Mouse (Mus musculus) lung, embryonic 16.5 days (tissue): ENCODE data around the gene Atp1b1. TPM values are rescaled to one million over a fixed set of nuclear protein-coding genes. Genes with fewer than 3 reads are reported as not detected.

Experiments
- ATAC-seq: fragments of 200-750 bp; cut with Nextera tagmentation; 2 replicates; pipeline ENCODE4 v1.8.0; 2017; ENCODE audit warnings: low read depth, mild to moderate bottlenecking, moderate library complexity
- H3K27ac ChIP-seq: fragments of 300-500 bp; sonication (generic); 2 replicates; pipeline ENCODE4 v1.5.1; 2014; ENCODE audit warnings: mild to moderate bottlenecking, control low read depth, low read length
- H3K27me3 ChIP-seq: fragments of 300-500 bp; sonication (generic); 2 replicates; pipeline ENCODE4 v1.6.1; 2014; ENCODE audit warnings: low read depth, low read length, mixed read lengths; ENCODE audit not compliant: control insufficient read depth, insufficient read depth
- H3K36me3 ChIP-seq: fragments of 300-500 bp; sonication (generic); 2 replicates; pipeline ENCODE4 v1.6.1; 2014; ENCODE audit warnings: low read length; ENCODE audit not compliant: control insufficient read depth, insufficient read depth
- H3K4me1 ChIP-seq: fragments of 300-500 bp; sonication (generic); replicated peaks from 2 replicates; pipeline ENCODE4 v1.6.1; 2014; ENCODE audit warnings: low read length, mixed read lengths; ENCODE audit not compliant: control insufficient read depth, insufficient read depth
- H3K4me2 ChIP-seq: fragments of 300-500 bp; sonication (generic); 2 replicates; pipeline ENCODE4 v1.6.1; 2014; ENCODE audit warnings: low read depth, low read length, control low read depth
- H3K4me3 ChIP-seq: fragments of 300-500 bp; sonication (generic); 2 replicates; pipeline ENCODE4 v1.5.1; 2014; ENCODE audit warnings: mild to moderate bottlenecking, low read length, control low read depth
- H3K9ac ChIP-seq: fragments of 300-500 bp; sonication (generic); 2 replicates; pipeline ENCODE4 v1.6.1; 2014; ENCODE audit warnings: low read length, control low read depth
- H3K9me3 ChIP-seq: fragments of 300-500 bp; sonication (generic); 2 replicates; pipeline ENCODE4 v1.6.1; 2016; ENCODE audit warnings: low read length; ENCODE audit not compliant: control insufficient read depth
- WGBS: fragments of 180-500 bp; shearing (Covaris S2); extraction: QIAGEN DNeasy Blood & Tissue Kit; methylation state at CpG from one replicate; pipeline ENCODE4 v1.1.7; 2014; 5-methylcytosine and 5-hydroxymethylcytosine counted together
- polyA plus RNA-seq: library from polyadenylated mRNA; unstranded; fragments of >200 nt; fragmentation: Nextera tagmentation; extraction: Ambion mirVana; gene quantifications from 2 replicates; pipeline ENCODE4 v1.2.1, GENCODE M21; 2015

Gene Atp1b1
- polyA plus RNA-seq, 1 experiment from 2014 or later = 135 TPM

- Histone ChIP-seq H3K9ac (no peak overlapping the region), H3K27me3 (no peaks in the 10 kb centered on the region), H3K36me3 (peaks cover 3% of the 10 kb centered on the region; the same call in 1 of the 2 replicates), H3K4me3 (no peak overlapping the region), H3K27ac (no peak overlapping the region), H3K4me1 (no peaks in the 10 kb centered on the region), H3K9me3 (peaks cover 3% of the 10 kb centered on the region; the same call in 1 of the 2 replicates), H3K4me2 (no peak overlapping the region)
- no peak for ATAC-seq
- WGBS = 44% methylated on average over 4 of the region's 4 CpGs
These were observed 60.5 kb downstream of the Atp1b1 start for GRCm38 (mm10) chr1:164397672-164398071.

- no peaks in the 10 kb centered on the region for H3K27me3 ChIP-seq
- 83% methylated on average over 6 of the region's 6 CpGs for WGBS
- ATAC-seq = no peak
- H3K4me3 ChIP-seq = no peak overlapping the region
- no peaks in the 10 kb centered on the region for H3K9me3 ChIP-seq
- H3K9ac ChIP-seq = no peak overlapping the region
- no peak overlapping the region for H3K27ac ChIP-seq
- no peaks in the 10 kb centered on the region for H3K36me3 ChIP-seq
- no peak overlapping the region for H3K4me2 ChIP-seq
- no peaks in the 10 kb centered on the region for H3K4me1 ChIP-seq
These were observed 62.9 kb downstream of the Atp1b1 start for GRCm38 (mm10) chr1:164395131-164395780.

GRCm38 (mm10) chr1:164392176-164392575, 66.0 kb downstream of the Atp1b1 start:
- H3K36me3 ChIP-seq = no peaks in the 10 kb centered on the region
- ATAC-seq = no peak
- 50% methylated on average over 3 of the region's 3 CpGs for WGBS
- no peak overlapping the region for H3K4me3 ChIP-seq
- no peaks in the 10 kb centered on the region for H3K9me3 ChIP-seq
- H3K27me3 ChIP-seq = no peaks in the 10 kb centered on the region
- no peak overlapping the region for H3K9ac ChIP-seq
- H3K4me2 ChIP-seq = no peak overlapping the region
- no peaks in the 10 kb centered on the region for H3K4me1 ChIP-seq
- H3K27ac ChIP-seq = no peak overlapping the region

- H3K4me1 ChIP-seq = no peaks in the 10 kb centered on the region
- WGBS = 87% methylated on average over 4 of the region's 4 CpGs
- no peaks in the 10 kb centered on the region for H3K27me3 ChIP-seq
- no peak overlapping the region for H3K9ac ChIP-seq
- no peaks in the 10 kb centered on the region for H3K36me3 ChIP-seq
- no peaks in the 10 kb centered on the region for H3K9me3 ChIP-seq
- no peak for ATAC-seq
- H3K4me2 ChIP-seq = no peak overlapping the region
- no peak overlapping the region for H3K27ac ChIP-seq
- no peak overlapping the region for H3K4me3 ChIP-seq
These were observed 68.4 kb downstream of the Atp1b1 start for GRCm38 (mm10) chr1:164389743-164390142.

Other genes with a start within 250 kb of the Atp1b1 start
- 7.2 and 7.3 TPM in 2 replicates for gene Slc19a2, start 209.3 kb downstream of the Atp1b1 start, polyA plus RNA-seq
- 11.7 and 12.7 TPM in 2 replicates for gene Ccdc181, start 182.8 kb downstream of the Atp1b1 start, polyA plus RNA-seq
- gene Nme7, start 154.2 kb downstream of the Atp1b1 start, polyA plus RNA-seq = 44.1 and 45.0 TPM in 2 replicates
- 34.8 and 37.0 TPM in 2 replicates for gene Blzf1, start 150.9 kb downstream of the Atp1b1 start, polyA plus RNA-seq